Mouse (Mus musculus): ENCODE data around the gene Ccdc47.

DNA sequence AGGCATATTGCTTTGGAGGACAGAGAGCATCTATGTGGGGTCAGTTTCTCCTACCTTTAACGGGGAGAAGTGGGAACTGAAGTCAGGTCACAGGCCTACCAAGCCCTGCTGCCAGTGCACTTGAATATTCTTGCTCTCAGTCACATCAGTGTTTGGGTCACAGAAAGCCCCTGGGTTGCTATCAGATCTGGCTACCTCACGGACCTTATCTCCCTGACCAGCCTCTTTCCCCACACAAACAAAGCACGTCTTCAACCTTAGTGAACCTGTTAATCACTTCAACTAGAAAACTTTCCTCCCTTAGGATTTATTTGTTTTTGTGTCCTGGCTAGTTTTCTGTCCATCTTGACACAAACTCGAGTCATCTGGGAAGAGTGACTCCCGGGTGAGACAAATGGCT lies 39.8 kb downstream of the Ccdc47 start:
- no peak for TF ChIP-seq POLR2A (IDR thresholded peaks at IDR 0.05; ENCODE audit: low read depth, low read length)
- TF ChIP-seq CTCF (IDR thresholded peaks at IDR 0.05; ENCODE audit: extremely low read depth, insufficient read length, insufficient replicate concordance, low read depth, low read length), result no peak
